Mouse (Mus musculus) C2C12 (cell line): ENCODE data around the gene Zfyve9.

Source experiments
- CEBPB ChIP-seq: IDR thresholded peaks from one replicate; pipeline ENCODE4 v1.6.1; 2011; ENCODE audit warnings: low read depth, mild to moderate bottlenecking, control low read depth, moderate library complexity
- CTCF ChIP-seq: IDR thresholded peaks from one replicate; pipeline ENCODE4 v1.5.1; 2011; ENCODE audit not compliant: control insufficient read depth, insufficient read depth, insufficient read length
- FOSL1 ChIP-seq: IDR thresholded peaks from one replicate; pipeline ENCODE4 v1.8.0; 2011; ENCODE audit warnings: mild to moderate bottlenecking, low read length; ENCODE audit not compliant: poor library complexity, insufficient read depth, severe bottlenecking
- MAX ChIP-seq: IDR thresholded peaks from one replicate; pipeline ENCODE4 v1.6.1; 2011; ENCODE audit warnings: mild to moderate bottlenecking, control low read depth
- MYOD1 ChIP-seq: IDR thresholded peaks from one replicate; pipeline ENCODE4 v1.6.1; 2011; ENCODE audit warnings: low read depth; ENCODE audit not compliant: control insufficient read depth, insufficient read length
- MYOG ChIP-seq: IDR thresholded peaks from one replicate; pipeline ENCODE4 v1.6.1; 2011; ENCODE audit not compliant: control insufficient read depth, insufficient read length; ENCODE audit errors: extremely low read depth
- USF1 ChIP-seq: IDR thresholded peaks from one replicate; pipeline ENCODE4 v1.6.1; 2011; ENCODE audit warnings: low read depth, mild to moderate bottlenecking, control low read depth, moderate library complexity

DNA sequence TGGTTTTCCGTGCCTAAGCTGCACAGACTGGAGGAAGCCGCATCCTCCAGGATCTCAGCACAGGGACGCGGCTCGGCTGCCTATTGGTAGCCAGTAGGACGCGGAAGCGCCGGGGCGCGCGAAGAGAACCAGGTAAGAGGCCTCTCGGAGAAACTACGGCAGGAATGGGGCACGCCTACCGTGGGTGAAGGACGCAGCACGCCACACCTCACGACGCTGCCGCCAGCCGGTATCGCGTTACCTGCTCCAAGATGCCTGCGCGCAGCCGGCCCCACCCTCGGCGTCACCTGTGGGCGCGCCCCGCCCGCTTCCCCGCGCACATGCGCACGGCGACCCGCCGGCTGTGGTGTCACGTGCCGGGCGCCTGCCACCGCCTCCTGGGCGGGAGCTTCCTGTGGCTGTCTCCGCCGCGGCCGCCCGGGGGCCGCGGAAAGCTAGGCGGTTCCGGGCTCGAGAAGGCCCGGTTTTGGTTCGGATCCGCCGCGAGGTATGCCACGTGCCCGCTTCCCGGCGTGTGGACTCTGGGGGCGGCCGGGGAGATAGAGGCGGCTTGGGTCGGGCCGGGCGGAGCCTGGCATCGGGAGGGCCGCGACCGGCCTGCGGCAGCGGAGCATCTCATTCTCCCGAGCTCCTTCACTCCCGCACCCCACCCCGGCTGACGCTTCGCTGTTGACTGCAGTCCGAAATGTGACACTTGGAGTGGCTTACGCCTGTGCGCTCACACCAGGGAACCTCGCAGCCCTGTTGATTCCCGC lies 160.8 kb downstream of the Zfyve9 start, which contains the start of gene Cc2d1b:
- peak; percentile 24 for TF ChIP-seq MAX
- no peak for TF ChIP-seq CTCF
- TF ChIP-seq USF1, result peak; percentile 93
- no peak for TF ChIP-seq MYOG
- no peak for TF ChIP-seq MYOD1
- no peak for TF ChIP-seq CEBPB
- no peak for TF ChIP-seq FOSL1
